Mouse (Mus musculus) testis, postnatal 10 days (tissue): ENCODE data around the gene Atp13a1.

Source experiments
- DNase-seq: peaks from one replicate; pipeline ENCODE4 v3.0.0; 2021; ENCODE audit warnings: low spot score

Atp13a1 gene

GRCm38 (mm10) chr8:69799946-69800345 lies 9.0 kb downstream of the Atp13a1 start:
- peak; percentile 36 for DNase-seq

GRCm38 (mm10) chr8:69801796-69802195 lies 10.8 kb downstream of the Atp13a1 start:
- DNase-seq, result peak; percentile 26

- peak; percentile 32 for DNase-seq
Measured at GRCm38 (mm10) chr8:69802216-69802615, 11.3 kb downstream of the Atp13a1 start.

GRCm38 (mm10) chr8:69803366-69803765 lies 12.4 kb downstream of the Atp13a1 start:
- peak; percentile 38 for DNase-seq

- DNase-seq, result peak; percentile 29
Measured at GRCm38 (mm10) chr8:69804537-69804936, 13.6 kb downstream of the Atp13a1 start.

- DNase-seq, result peak; percentile 38
Measured at GRCm38 (mm10) chr8:69805086-69805485, 14.1 kb downstream of the Atp13a1 start.

- DNase-seq, result peak; percentile 44
Measured at GRCm38 (mm10) chr8:69805491-69805890, 14.5 kb downstream of the Atp13a1 start.

GRCm38 (mm10) chr8:69807236-69807635 lies 16.3 kb downstream of the Atp13a1 start:
- no peak for DNase-seq

DNA sequence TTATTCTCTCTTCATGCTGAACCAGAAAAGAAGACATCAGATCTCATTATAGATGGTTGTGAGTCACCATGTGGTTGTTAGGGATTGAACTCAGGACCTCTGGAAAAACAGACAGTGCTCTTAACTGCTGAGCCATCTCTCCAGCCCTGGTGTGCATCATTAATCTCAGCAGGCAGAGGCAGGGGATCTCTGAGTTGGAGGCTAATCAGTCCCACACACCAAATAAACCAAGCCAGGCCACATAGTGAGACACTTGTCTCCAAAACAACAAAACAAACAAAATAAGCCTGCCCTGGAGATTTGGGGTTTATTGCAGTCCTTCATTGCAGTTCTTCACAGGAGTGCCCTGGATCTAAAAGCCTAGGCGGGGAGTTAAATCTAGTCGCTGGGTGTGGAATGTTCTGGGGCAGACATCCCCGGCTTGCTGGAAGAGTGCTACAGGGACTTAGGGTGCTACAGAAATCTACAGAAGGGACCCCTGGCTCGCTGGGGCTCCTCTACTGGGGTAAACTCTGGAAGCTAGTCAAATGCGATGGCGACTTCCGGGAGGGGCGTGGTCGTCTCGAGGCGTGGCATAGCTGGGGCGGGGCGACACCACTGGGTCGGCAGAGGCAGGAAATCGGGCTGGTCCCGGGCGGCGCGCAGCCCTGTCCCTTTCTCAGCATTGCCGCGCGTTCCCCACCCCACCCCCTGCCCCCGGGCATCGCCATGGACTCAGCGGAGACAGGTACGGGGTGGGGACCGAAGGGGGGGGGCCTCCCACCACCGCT lies 17.3 kb downstream of the Atp13a1 start, which contains the start of gene Gmip:
Gmip (plus strand) TSS at position 586 of the 770 bp plus-strand sequence.
- peak; percentile 88 for DNase-seq

DNA sequence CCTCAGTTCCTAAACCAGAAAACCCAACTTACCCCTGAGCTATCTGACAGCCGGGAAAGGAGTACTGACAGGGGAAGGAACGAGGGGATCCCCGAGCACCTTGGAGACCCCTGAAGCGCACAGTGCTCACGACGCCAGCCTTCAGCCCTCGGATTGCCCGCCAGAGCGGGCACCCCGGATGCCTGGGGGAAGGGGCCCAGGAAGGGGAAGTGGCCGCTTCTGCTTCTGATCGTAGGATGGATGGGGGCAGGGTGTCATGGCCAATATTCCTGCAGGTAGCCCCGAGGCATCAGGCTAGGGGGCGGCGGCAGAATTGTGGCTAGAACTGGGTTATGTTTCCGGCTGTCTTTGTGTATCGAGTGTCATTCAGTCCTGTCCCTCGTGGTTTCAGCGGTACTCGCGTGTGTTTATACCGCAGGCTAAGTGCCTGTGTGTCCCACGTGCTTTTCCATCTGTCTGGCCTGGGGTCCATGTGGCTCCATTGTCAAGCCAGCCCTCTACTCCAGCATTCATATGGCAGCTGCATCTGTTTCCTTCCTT lies 18.0 kb downstream of the Atp13a1 start:
- peak; percentile 49 for DNase-seq

- DNase-seq, result no peak
Measured at GRCm38 (mm10) chr8:69809820-69810219, 18.9 kb downstream of the Atp13a1 start.

DNA sequence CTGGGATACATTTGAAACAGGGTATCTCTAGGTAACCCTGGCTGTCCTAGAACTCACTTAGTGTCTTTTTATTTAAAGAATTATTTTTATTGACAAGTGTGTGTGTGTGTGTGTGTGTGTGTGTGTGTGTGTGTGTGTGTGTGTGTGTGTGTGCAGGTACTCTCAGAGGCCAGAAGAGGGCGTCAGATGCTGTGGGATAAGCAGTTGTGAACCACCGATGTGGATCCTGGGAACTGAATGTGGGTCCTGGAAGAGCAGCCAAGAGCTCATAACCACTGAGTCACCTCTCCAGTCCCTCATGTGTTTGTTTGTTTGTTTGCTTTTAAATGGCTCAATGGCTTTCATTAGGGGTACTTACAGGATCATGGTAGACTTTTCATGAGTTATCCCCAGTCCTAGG lies 23.9 kb downstream of the Atp13a1 start:
- no peak for DNase-seq

DNA sequence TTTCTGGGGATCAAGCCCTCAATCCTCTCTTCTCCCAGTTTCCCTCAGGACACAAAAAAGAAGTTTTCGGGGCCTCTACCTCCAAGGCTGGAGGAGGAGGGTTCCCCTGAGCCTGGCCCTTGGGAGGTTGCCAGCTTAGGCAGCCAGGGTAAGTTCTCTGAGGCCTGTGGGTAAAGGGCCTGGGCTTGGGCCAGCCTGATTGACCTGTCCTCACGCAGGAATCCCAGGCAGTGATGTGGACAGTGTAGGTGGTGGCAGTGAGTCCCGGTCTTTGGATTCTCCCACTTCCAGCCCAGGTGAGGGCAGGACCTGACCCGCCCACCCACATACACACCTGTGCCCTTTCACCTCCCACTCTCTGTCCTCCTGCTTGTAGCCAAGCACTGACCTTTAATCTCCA lies 24.4 kb downstream of the Atp13a1 start:
- DNase-seq, result no peak

DNA sequence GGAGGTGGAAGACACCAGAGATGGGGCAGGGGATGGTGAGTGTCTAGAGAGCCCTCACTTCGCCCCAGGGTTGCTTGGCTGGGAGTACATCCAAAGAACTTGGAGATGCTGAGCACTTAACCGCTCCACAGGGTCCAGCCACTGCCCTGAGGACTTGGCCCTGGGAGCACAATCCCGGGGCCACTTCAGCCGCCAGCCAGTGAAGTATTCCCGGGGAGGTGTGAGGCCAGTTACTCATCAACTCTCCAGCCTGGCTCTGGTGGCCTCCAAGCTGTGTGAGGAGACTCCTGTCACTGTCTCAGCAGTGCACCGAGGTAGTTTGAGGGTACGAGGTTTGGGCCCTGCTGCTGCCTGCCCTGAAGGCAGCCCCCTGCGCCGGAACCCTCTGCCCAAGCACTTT lies 29.5 kb downstream of the Atp13a1 start:
- no peak for DNase-seq

- peak; percentile 86 for DNase-seq
Measured at GRCm38 (mm10) chr8:69821971-69822385, 31.0 kb downstream of the Atp13a1 start.

GRCm38 (mm10) chr8:69822386-69823191 lies 31.6 kb downstream of the Atp13a1 start, which contains the start of gene Lpar2:
Lpar2 (plus strand) TSS chr8:69822429.
- DNase-seq, result peak; percentile 87

GRCm38 (mm10) chr8:69826371-69826770 lies 35.4 kb downstream of the Atp13a1 start:
- no peak for DNase-seq

DNA sequence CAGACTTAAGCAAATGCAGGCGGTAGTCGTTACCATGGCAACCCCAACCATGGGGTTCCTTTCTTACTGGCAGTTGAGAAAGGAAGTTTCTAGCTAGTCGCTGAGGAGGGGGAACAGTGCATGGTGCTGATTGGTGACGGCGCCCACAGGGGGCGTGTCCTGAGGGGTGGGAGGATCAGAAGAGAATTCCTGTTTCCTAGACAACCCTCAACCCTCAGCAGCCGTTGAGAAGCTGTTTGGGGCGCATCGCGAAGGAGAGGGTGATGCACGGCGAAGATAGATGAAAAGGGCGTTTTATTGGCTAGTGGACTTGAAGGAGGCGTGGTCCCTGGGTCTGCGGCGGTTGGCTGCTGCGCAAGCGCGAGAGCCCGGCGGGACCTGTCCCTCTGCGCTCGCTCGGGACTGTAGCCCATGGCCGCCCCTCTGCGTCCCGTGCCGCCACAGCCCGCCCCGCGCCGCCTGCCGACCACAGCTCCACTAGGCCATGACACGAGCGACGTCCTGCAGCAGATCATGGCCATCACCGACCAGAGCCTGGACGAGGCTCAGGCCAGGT lies 41.4 kb downstream of the Atp13a1 start, which contains the start of gene Pbx4:
Pbx4 (plus strand) TSS at position 194 of the 556 bp plus-strand sequence.
- DNase-seq, result peak; percentile 90

DNA sequence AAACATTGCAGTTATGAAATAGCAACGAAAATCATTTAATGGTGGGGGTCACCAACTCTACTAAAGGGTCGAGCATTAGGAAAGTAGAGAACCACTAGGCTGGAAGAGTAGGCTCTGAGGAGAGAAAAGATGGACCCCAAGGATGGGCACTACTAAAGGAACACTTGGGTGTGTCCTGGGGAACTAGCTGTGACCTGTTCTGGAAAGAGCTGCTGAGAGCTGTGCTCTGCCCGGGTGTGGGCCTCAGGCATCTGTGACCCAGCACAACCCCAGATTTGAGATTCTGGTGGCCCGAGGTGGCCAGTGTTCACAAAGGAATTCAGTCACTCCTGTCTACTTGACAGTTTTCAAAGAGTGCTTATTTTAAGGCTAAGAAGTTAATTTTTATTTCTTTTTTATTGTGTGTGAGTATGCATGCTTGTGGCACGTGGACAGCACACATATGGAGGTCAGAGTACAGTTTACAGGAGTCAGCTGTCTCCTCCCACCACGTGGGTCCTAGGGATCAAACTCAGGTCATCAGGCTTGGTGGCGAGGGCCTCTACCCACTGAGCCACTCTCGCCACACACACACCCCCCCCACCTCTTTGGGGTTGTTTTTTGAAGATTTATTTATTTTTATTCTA lies 46.2 kb downstream of the Atp13a1 start:
- no peak for DNase-seq

- no peak for DNase-seq
Measured at GRCm38 (mm10) chr8:69847167-69848065, 56.5 kb downstream of the Atp13a1 start.

DNA sequence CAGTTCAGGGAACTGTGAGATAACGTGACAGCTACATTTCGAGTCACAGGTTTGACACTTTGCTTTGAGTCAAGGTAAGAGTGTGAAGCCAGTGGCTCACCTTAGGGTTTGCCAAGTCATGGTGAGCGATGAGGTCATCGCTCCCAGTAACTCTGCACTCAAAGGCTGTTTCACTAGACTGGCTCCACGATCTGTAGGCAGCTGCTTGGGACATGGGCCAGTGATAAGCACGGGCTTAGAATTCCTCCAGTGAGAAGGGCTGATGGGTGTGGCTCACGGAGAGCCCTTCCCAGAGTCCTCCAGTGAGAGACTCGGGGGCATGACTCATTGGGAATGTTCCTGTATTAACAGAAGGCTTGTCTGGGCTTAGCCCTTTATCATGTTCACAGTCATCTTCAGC lies 58.0 kb downstream of the Atp13a1 start:
- DNase-seq, result no peak
